Comparison of ENCODE assay signal across 11 mouse cellular contexts in genomic region chr4:155306356-155307242, GRCm38 (mm10). TPM values are rescaled to one million over a fixed set of nuclear protein-coding genes. Genes with fewer than 3 reads are reported as not detected.
A peak's percentile ranks its signal among the peaks of the same experiment; 100 is the strongest.
DNase-seq lines count a peak whose midpoint lies in the region; ATAC-seq lines count a peak whose summit lies in the region.
"Had no signal": no experiment of that assay in that cellular context is flagged by ENCODE, and none has a peak within 500 bp of the region (broad histone marks: within the 10 kb centered on the region; RNA-seq: fewer than 3 reads in every experiment).

No protein-coding gene starts in this region.

- no peak overlapping the region for H3K4me3 ChIP-seq in forebrain, embryonic 12.5 days (replicated peaks)
- H3K4me3 ChIP-seq in limb, embryonic 15.5 days = no peak overlapping the region
- H3K4me3 ChIP-seq: liver, embryonic 13.5 days; neural tube, embryonic 13.5 days had no signal

- no peak for ATAC-seq in forebrain, embryonic 12.5 days (ENCODE audit: low FRiP score)
- ATAC-seq in limb, embryonic 15.5 days (ENCODE audit: insufficient number of reproducible peaks, low FRiP score, low TSS enrichment, low read depth) = 0 out of 2 replicates have a peak, but pooled peaks have one; percentile 32

- no peaks in the 10 kb centered on the region for H3K9me3 ChIP-seq in forebrain, embryonic 12.5 days
- no peaks in the 10 kb centered on the region for H3K9me3 ChIP-seq in limb, embryonic 15.5 days
- H3K9me3 ChIP-seq: liver, embryonic 13.5 days; neural tube, embryonic 13.5 days had no signal

- DNase-seq in cerebellum, adult 8-10 months = peak; percentile 30
- no peak for DNase-seq in cerebellum, adult 11 months
- DNase-seq in A20 (ENCODE audit: low read depth, low spot score) (peak; percentile 31), MN1 (ENCODE audit: low spot score) (no peak)
- DNase-seq in adrenal gland, postnatal 14 days = no peak
- DNase-seq in heart, postnatal 4 days = no peak
- DNase-seq: heart, postnatal 10 days; liver, embryonic 13.5 days had no signal

- H3K4me1 ChIP-seq in forebrain, embryonic 12.5 days = peaks cover 41% of the 10 kb centered on the region
- peaks cover 36% of the 10 kb centered on the region for H3K4me1 ChIP-seq in limb, embryonic 15.5 days

- H3K27me3 ChIP-seq in forebrain, embryonic 12.5 days = 0 out of 2 replicates have a peak, but pooled peaks cover 3% of the 10 kb centered on the region
- H3K27me3 ChIP-seq in limb, embryonic 15.5 days = no peaks in the 10 kb centered on the region
- H3K27me3 ChIP-seq: liver, embryonic 13.5 days; neural tube, embryonic 13.5 days had no signal

- no peaks in the 10 kb centered on the region for H3K36me3 ChIP-seq in forebrain, embryonic 12.5 days (replicated peaks)
- H3K36me3 ChIP-seq in limb, embryonic 15.5 days = no peaks in the 10 kb centered on the region
- H3K36me3 ChIP-seq: liver, embryonic 13.5 days; neural tube, embryonic 13.5 days had no signal

- H3K9ac ChIP-seq in forebrain, embryonic 12.5 days = 0 out of 2 replicates have a peak overlapping the region, but pooled peaks have one; percentile 17
- no peak overlapping the region for H3K9ac ChIP-seq in limb, embryonic 15.5 days
- H3K9ac ChIP-seq: liver, embryonic 13.5 days had no signal

- peak overlapping the region; percentile 85 for H3K27ac ChIP-seq in forebrain, embryonic 12.5 days
- H3K27ac ChIP-seq in limb, embryonic 15.5 days = no peak overlapping the region
- H3K27ac ChIP-seq: liver, embryonic 13.5 days had no signal

- WGBS in forebrain, embryonic 12.5 days = 64% methylated on average over 24 of the region's 24 CpGs
- WGBS in limb, embryonic 15.5 days = 59% methylated on average over 24 of the region's 24 CpGs

- no peak overlapping the region for H3K4me2 ChIP-seq in forebrain, embryonic 12.5 days
- H3K4me2 ChIP-seq in limb, embryonic 15.5 days = no peak overlapping the region
- H3K4me2 ChIP-seq: liver, embryonic 13.5 days; neural tube, embryonic 13.5 days had no signal

RNA-seq across cellular contexts. Expression of gene Prkcz, which starts 54.6 kb away (rescaled TPM):
- polyA plus RNA-seq in forebrain, embryonic 12.5 days (2016; fragmentation: Nextera tagmentation; extraction: Ambion mirVana) = 26.5 and 26.7 TPM in 2 replicates
- 10.5 and 10.6 TPM in 2 replicates for polyA plus RNA-seq in limb, embryonic 15.5 days (2015; fragmentation: Nextera tagmentation; extraction: Ambion mirVana)
- 5.7 and 6.8 TPM in 2 replicates for total RNA-seq in adrenal gland, postnatal 14 days (2021)
- total RNA-seq in heart, postnatal 4 days (2021) = 1 to 10 TPM; 2.0 to 2.1 TPM

RNA-seq across cellular contexts. Expression of gene Faap20, which starts 57.0 kb away (rescaled TPM):
- 96.4 and 96.9 TPM in 2 replicates for polyA plus RNA-seq in forebrain, embryonic 12.5 days (2016; fragmentation: Nextera tagmentation; extraction: Ambion mirVana)
- polyA plus RNA-seq in limb, embryonic 15.5 days (2015; fragmentation: Nextera tagmentation; extraction: Ambion mirVana) = 74.0 and 76.2 TPM in 2 replicates
- total RNA-seq in adrenal gland, postnatal 14 days (2021) = 39.4 and 43.1 TPM in 2 replicates
- 10 to 100 TPM; 31.7 to 31.9 TPM for total RNA-seq in heart, postnatal 4 days (2021)

Comparison
In these comparisons a context has a peak if more than half of its experiments do, and no peak if none do; other contexts are left out.
1. DNase-seq: peak in cerebellum, adult 8-10 months (single experiment) and A20 (single experiment); none in cerebellum, adult 11 months (single experiment), adrenal gland, postnatal 14 days (single experiment), heart, postnatal 4 days (single experiment) and MN1 (single experiment).